Mouse (Mus musculus) T-helper 1 cell (primary cell): Measurements from ENCODE around the gene 1700020L24Rik.

Experiments used
- in situ Hi-C: fragments of 300-600 bp; cut with MboI, MseI; formaldehyde crosslinking; loops from one replicate; pipeline ENCODE4 v1.15.1; 2025; ENCODE audit warnings: high pct_unique_total_duplicates

The 1700020L24Rik gene

GRCm38 (mm10) chr11:83471766-83472165 lies 34.3 kb downstream of the 1700020L24Rik start:
- in situ Hi-C loops = no loop called here

- in situ Hi-C loops = no loop called here
Observed at GRCm38 (mm10) chr11:83472324-83473234, 35.1 kb downstream of the 1700020L24Rik start, which contains the start of gene Taf15. TSS of gene Taf15 (plus strand) at chr11:83473086.

GRCm38 (mm10) chr11:83473235-83474016 lies 35.9 kb downstream of the 1700020L24Rik start:
- in situ Hi-C loops = no loop called here
